Comparison of ENCODE assay signal across 10 mouse cellular contexts in genomic region chr1:171122932-171123331, GRCm38 (mm10). TPM values are rescaled to one million over a fixed set of nuclear protein-coding genes. Genes with fewer than 3 reads are reported as not detected.
DNase-seq lines count a peak whose midpoint lies in the region; ATAC-seq and TF ChIP-seq lines count a peak whose summit lies in the region.
"Had no signal": no experiment of that assay in that cellular context is flagged by ENCODE, and none has a peak within 500 bp of the region (broad histone marks: within the 10 kb centered on the region; RNA-seq: fewer than 3 reads in every experiment).

No protein-coding gene starts in this region.

- H3K4me2 ChIP-seq in midbrain, embryonic 15.5 days = no peak overlapping the region
- no peak overlapping the region for H3K4me2 ChIP-seq in forebrain, postnatal 0 days (ENCODE audit: low read depth)
- H3K4me2 ChIP-seq: embryonic facial prominence, embryonic 15.5 days had no signal

- H3K36me3 ChIP-seq in midbrain, embryonic 15.5 days (replicated peaks) = no peaks in the 10 kb centered on the region
- peaks cover 4% of the 10 kb centered on the region; the same call in 1 of the 2 replicates for H3K36me3 ChIP-seq in forebrain, postnatal 0 days (ENCODE audit: insufficient read depth)

- 37% methylated on average over 7 of the region's 7 CpGs for WGBS in midbrain, embryonic 15.5 days
- WGBS in forebrain, postnatal 0 days = 38% methylated on average over 7 of the region's 7 CpGs

- no peaks in the 10 kb centered on the region for H3K4me1 ChIP-seq in midbrain, embryonic 15.5 days
- H3K4me1 ChIP-seq in forebrain, postnatal 0 days (ENCODE audit: insufficient read depth) = no peaks in the 10 kb centered on the region

- peak; percentile 40 for DNase-seq in embryo, embryonic 10.5 days (ENCODE audit: low spot score)
- no peak for DNase-seq in embryo, embryonic 10 days (ENCODE audit: low spot score)
- peak; percentile 18 for DNase-seq in brain, embryonic 14.5 days (ENCODE audit: low read depth)
- DNase-seq in kidney, adult 8-10 months = peak; percentile 52 to 56
- DNase-seq in lung, postnatal 4 days = peak; percentile 32 to 37
- DNase-seq in forebrain, postnatal 0 days = no peak

- no peak for TF ChIP-seq CTCF in brain, embryonic 14.5 days (IDR thresholded peaks at IDR 0.05; ENCODE audit: borderline replicate concordance, extremely low read depth, insufficient read depth, insufficient read length)
- TF ChIP-seq CTCF in forebrain, postnatal 0 days (IDR thresholded peaks at IDR 0.05; ENCODE audit: low read depth) = no peak

- H3K4me3 ChIP-seq in midbrain, embryonic 15.5 days = no peak overlapping the region
- no peak overlapping the region for H3K4me3 ChIP-seq in forebrain, postnatal 0 days (ENCODE audit: low read depth, low read length)
- H3K4me3 ChIP-seq: embryonic facial prominence, embryonic 15.5 days had no signal

- H3K9me3 ChIP-seq in midbrain, embryonic 15.5 days = no peaks in the 10 kb centered on the region
- H3K9me3 ChIP-seq in forebrain, postnatal 0 days (ENCODE audit: low read length) = no peaks in the 10 kb centered on the region
- H3K9me3 ChIP-seq: embryonic facial prominence, embryonic 15.5 days had no signal

- no peaks in the 10 kb centered on the region for H3K27me3 ChIP-seq in midbrain, embryonic 15.5 days (replicated peaks)
- no peaks in the 10 kb centered on the region for H3K27me3 ChIP-seq in forebrain, postnatal 0 days (ENCODE audit: insufficient read depth, low read length)
- H3K27me3 ChIP-seq: embryonic facial prominence, embryonic 15.5 days had no signal

- TF ChIP-seq POLR2A in brain, embryonic 14.5 days (IDR thresholded peaks at IDR 0.05; ENCODE audit: borderline replicate concordance, extremely low read depth, insufficient read depth, insufficient read length, poor library complexity, severe bottlenecking) = no peak

- no peak overlapping the region for H3K27ac ChIP-seq in midbrain, embryonic 15.5 days
- H3K27ac ChIP-seq in forebrain, postnatal 0 days (ENCODE audit: low read depth, low read length) = no peak overlapping the region
- H3K27ac ChIP-seq: embryonic facial prominence, embryonic 15.5 days had no signal

- no peak overlapping the region for H3K9ac ChIP-seq in midbrain, embryonic 15.5 days
- H3K9ac ChIP-seq in forebrain, postnatal 0 days = no peak overlapping the region
- H3K9ac ChIP-seq: embryonic facial prominence, embryonic 15.5 days had no signal

- ATAC-seq in midbrain, embryonic 15.5 days (replicated peaks) = no peak
- no peak for ATAC-seq in frontal cortex, adult (ENCODE audit: low TSS enrichment)
- no peak for ATAC-seq in forebrain, postnatal 0 days

RNA-seq across cellular contexts. Expression of gene Cfap126, which starts 9.2 kb away (rescaled TPM):
- 9.8 and 16.7 TPM in 2 replicates for polyA plus RNA-seq in brain, embryonic 14.5 days (2012; rRNA removed)
- polyA plus RNA-seq in midbrain, embryonic 15.5 days (2015; fragmentation: Nextera tagmentation; extraction: Ambion mirVana) = 6.5 and 9.0 TPM in 2 replicates
- total RNA-seq in forebrain, postnatal 0 days (2014; rRNA removed) = 1.7 and 2.4 TPM in 2 replicates
- 11.7 and 13.7 TPM in 2 replicates for polyA plus RNA-seq in forebrain, postnatal 0 days (2015; fragmentation: Nextera tagmentation; extraction: Ambion mirVana)

RNA-seq across cellular contexts. Expression of gene Sdhc, which starts 27.5 kb away (rescaled TPM):
- polyA plus RNA-seq in brain, embryonic 14.5 days (2012; rRNA removed) = 272 and 337 TPM in 2 replicates
- polyA plus RNA-seq in midbrain, embryonic 15.5 days (2015; fragmentation: Nextera tagmentation; extraction: Ambion mirVana) = 286 and 289 TPM in 2 replicates
- 195 and 197 TPM in 2 replicates for total RNA-seq in forebrain, postnatal 0 days (2014; rRNA removed)
- 285 and 302 TPM in 2 replicates for polyA plus RNA-seq in forebrain, postnatal 0 days (2015; fragmentation: Nextera tagmentation; extraction: Ambion mirVana)

RNA-seq across cellular contexts. Expression of gene Mpz, which starts 27.6 kb away (rescaled TPM):
- polyA plus RNA-seq in brain, embryonic 14.5 days (2012; rRNA removed) = 1.1 and 5.1 TPM in 2 replicates
- polyA plus RNA-seq in midbrain, embryonic 15.5 days (2015; fragmentation: Nextera tagmentation; extraction: Ambion mirVana) = 0.24 and 0.37 TPM in 2 replicates
- 0.38 TPM in 1 of 2 replicates, not detected in the other for total RNA-seq in forebrain, postnatal 0 days (2014; rRNA removed)
- 0.30 and 0.67 TPM in 2 replicates for polyA plus RNA-seq in forebrain, postnatal 0 days (2015; fragmentation: Nextera tagmentation; extraction: Ambion mirVana)

RNA-seq across cellular contexts. Expression of gene Fcgr3, which starts 58.2 kb away (rescaled TPM):
- 4.9 and 7.4 TPM in 2 replicates for polyA plus RNA-seq in brain, embryonic 14.5 days (2012; rRNA removed)
- polyA plus RNA-seq in midbrain, embryonic 15.5 days (2015; fragmentation: Nextera tagmentation; extraction: Ambion mirVana) = 10.7 and 11.7 TPM in 2 replicates
- 13.5 and 14.9 TPM in 2 replicates for total RNA-seq in forebrain, postnatal 0 days (2014; rRNA removed)
- 13.9 and 14.6 TPM in 2 replicates for polyA plus RNA-seq in forebrain, postnatal 0 days (2015; fragmentation: Nextera tagmentation; extraction: Ambion mirVana)
- polyA plus RNA-seq: C2C12 had no signal

Comparison
In these comparisons a context has a peak if more than half of its experiments do, and no peak if none do; other contexts are left out.
1. DNase-seq: peak in embryo, embryonic 10.5 days (single experiment), brain, embryonic 14.5 days (single experiment), kidney, adult 8-10 months (2 of 2) and lung, postnatal 4 days (2 of 2); none in embryo, embryonic 10 days (single experiment) and forebrain, postnatal 0 days (single experiment).